Mouse (Mus musculus) E14TG2a.4 (cell line): ENCODE data around the gene Zfp518b.

Experiments used
- CTCF ChIP-seq: conservative IDR thresholded peaks from 2 replicates; pipeline ENCODE4 v1.5.1; 2014; ENCODE audit warnings: low read length
- NANOG ChIP-seq: IDR thresholded peaks from 2 replicates; pipeline ENCODE4 v1.6.1; 2014; ENCODE audit warnings: borderline replicate concordance, low read length, mixed read lengths
- POU5F1 ChIP-seq: IDR thresholded peaks from 2 replicates; pipeline ENCODE4 v1.6.1; 2014; ENCODE audit warnings: low read length, borderline replicate concordance

GRCm38 (mm10) chr5:38626883-38627282 lies 57.7 kb downstream of the Zfp518b start:
- TF ChIP-seq CTCF (no peak), POU5F1 (no peak), NANOG (no peak)
